Mouse (Mus musculus) heart, postnatal 25 days (tissue): ENCODE data around the gene Ubiad1. TPM values are rescaled to one million over a fixed set of nuclear protein-coding genes. Genes with fewer than 3 reads are reported as not detected.

Experiments used
- DNase-seq: peaks from one replicate; pipeline ENCODE4 v3.0.0; 2022; ENCODE audit warnings: low spot score
- intact Hi-C: fragments of 180-260 bp; cut with DNase I; formaldehyde crosslinking; loops from one replicate; pipeline ENCODE4 v1.15.1; 2025
- total RNA-seq, 2 experiments: library from RNA; stranded (reverse); gene quantifications; 2 replicates each; pipeline ENCODE4 v1.2.3; 2021

Gene Ubiad1
- total RNA-seq, result 10 to 100 TPM; 19.4 to 20.7 TPM

DNA sequence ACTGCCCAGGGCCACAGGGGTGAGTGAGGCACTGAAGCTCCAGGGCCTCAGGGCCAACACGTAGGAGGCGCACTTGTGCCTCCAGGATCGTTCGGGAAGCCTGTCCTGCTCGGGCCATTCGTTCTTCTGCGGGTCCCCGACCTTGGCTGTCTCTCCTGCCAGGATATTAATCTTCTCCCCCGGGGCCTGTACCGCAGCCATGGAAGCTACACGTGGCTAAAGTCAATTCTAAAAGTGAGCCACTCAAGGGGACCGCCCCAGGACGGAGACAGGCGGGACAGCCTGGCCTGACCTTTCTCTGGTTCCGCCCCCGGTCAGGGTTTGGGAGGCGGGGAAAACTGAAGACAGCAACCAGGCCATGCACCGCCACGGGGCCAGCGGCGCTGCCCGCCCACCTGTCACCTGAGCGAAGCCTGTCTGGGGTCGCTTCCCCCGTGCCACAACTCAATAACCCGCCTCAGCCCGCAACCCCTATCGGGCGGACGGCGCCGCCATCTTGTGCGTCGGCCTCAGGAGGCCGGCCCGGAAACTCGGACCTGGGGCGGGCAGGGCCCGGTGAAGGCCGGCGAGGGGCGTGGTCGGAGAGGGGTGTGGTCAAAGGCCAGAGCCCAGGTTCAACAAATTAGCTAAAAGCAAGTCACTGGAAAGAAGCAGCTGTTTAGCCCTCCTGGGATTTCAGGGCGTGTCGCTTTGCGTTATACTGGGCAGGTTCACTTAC, at the start of gene Ubiad1:
Gene Ubiad1 (minus strand): TSS at position 522 of the 718 bp plus-strand sequence.
- intact Hi-C loops, result no loop called here
- DNase-seq, result peak; percentile 75

GRCm38 (mm10) chr4:148491448-148491847, 46.9 kb upstream of the Ubiad1 start:
- intact Hi-C loops, result loop anchor here (5.0 kb wide), 1 partner anchor 116 kb away; no protein-coding TSS in a partner anchor
- DNase-seq, result no peak

GRCm38 (mm10) chr4:148490502-148490901, 45.9 kb upstream of the Ubiad1 start:
- DNase-seq, result no peak
- intact Hi-C loops, result loop anchor here (5.0 kb wide), 1 partner anchor 117 kb away; no protein-coding TSS in a partner anchor

DNA sequence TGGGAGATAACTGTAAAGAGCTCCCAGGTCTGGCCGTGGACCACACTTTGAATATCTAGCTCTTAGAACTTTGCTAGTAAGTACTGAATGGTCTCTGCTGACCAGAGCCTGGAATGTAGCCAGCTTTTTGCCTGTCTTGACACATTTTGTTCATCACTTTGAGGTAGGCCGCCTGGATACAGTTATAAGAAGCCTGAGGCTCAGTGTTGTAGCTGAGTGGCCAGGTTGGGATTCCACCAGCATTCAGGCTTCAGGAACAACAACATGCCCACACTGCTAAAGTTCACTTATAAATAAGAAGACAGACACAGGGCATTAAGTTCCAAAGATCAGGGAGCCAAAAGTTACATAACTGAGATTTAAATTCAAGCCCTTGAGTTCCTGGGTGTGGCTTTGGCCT, 43.3 kb upstream of the Ubiad1 start:
- intact Hi-C loops, result no loop called here
- DNase-seq, result no peak

- intact Hi-C loops, result no loop called here
- no peak for DNase-seq
These were observed 39.9 kb upstream of the Ubiad1 start for GRCm38 (mm10) chr4:148484511-148484910.

- intact Hi-C loops, result no loop called here
- DNase-seq, result no peak
These were observed 37.1 kb upstream of the Ubiad1 start for GRCm38 (mm10) chr4:148481557-148482168.

DNA sequence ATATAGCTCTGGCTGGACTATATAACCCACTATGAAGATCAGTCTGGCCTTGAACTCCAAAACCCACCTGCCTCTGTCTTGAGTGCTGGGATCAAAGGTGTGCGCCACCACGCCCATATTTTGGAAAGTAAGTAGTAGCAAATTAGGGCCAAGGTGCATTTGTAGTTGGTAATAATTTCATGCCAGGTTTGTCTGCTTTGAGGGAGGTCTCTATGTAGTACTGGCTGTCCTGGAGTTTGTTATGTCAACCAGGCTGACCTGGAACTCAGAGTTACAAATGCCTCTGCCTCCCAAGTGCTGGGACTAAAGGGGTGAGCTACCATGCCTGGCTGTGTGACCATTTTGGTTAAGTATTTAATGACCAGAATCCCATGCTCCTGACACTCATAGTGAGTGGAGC, 35.7 kb upstream of the Ubiad1 start:
- no peak for DNase-seq
- intact Hi-C loops, result no loop called here

GRCm38 (mm10) chr4:148473496-148473895, 28.9 kb upstream of the Ubiad1 start:
- DNase-seq, result no peak
- intact Hi-C loops, result no loop called here

- no peak for DNase-seq
- intact Hi-C loops, result no loop called here
These were observed 28.0 kb upstream of the Ubiad1 start for GRCm38 (mm10) chr4:148472436-148473174.

DNA sequence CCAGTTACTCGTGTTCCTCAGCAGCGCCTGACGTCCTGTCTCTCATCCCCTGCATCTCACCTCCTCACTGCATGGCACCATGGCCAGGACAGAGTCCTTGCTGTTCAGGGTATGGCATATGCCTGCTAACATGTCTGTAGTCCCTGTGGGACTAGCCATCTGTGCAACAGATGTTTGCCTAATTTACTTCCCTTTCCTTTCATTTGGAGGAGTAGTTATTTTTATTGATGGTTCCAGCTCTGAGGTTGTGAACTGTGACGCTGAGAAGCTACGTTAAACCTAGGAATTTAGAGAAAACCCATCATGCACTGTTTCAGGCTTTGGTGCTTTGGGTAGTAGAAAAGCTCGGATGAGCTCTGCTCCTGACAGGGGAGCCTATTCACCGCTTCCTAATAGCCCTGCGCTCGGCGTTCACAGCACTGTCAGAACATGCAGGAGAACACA, 26.8 kb upstream of the Ubiad1 start:
- intact Hi-C loops, result no loop called here
- no peak for DNase-seq

DNA sequence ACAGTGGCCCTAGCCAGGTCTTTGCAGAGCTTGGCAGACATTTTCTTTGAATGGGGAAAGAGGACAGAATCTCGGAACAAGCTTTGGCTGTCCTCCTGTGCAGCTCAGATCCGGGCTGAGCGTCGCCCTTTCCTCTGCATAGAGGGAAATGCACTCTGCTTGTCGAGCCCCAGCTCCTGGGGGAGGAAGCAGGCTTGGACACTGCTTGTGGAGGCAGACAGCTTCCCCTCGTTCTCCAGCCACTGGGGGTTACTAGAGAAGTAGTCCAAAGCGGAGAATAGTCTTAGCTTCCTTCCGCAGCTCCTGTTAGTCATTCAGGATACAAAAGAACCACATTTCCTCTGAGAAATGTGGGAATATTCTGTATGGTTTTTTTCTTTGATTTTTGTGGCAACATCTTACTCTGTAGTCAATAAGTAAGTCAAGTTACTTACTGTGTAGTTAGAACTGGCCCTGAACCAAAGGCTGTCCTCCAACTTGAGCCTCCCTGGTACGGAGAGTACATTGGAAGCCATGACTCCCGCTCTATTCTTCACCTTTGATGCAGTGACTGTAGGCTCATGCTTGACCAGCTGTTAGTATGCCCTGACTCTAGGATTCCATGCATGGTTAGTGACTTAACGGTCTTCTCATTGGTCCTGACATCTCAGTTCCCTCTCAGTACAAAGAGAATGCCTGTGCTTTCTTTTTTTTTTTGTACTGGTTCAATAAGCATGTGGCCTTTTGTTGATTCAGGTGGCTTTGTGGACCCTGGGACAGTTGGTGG, 25.1 kb upstream of the Ubiad1 start:
- intact Hi-C loops, result no loop called here
- DNase-seq, result no peak

GRCm38 (mm10) chr4:148468396-148468795, 23.8 kb upstream of the Ubiad1 start:
- intact Hi-C loops, result no loop called here
- DNase-seq, result no peak

DNA sequence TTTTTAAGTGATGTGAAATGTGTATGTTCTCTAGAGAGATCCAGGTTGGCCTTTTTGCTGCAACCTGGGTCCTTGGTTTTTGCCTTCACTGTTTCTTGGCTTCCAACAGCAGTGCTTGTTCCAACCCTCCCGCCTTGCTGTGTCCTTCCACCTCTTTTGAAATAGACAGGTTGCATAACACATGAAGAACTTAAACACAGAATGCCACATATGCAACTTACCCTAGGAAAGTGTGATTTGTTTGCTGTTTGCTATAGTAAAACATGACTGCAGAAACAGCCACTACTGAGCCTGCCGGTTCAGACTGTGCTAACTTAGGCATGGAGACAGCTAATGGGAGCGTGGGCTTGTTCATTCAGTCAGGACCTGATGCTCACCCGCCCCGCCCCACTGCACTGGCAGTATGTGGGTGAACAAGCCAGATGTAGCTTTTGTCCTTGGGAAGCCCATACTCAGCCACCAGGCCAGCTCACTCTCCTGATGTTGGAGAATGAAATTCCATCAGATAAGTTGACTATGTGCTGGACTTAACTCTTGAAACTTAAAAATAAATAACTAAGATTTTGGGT, 22.0 kb upstream of the Ubiad1 start:
- intact Hi-C loops, result no loop called here
- DNase-seq, result no peak

GRCm38 (mm10) chr4:148464869-148465268, 20.3 kb upstream of the Ubiad1 start:
- intact Hi-C loops, result no loop called here
- DNase-seq, result no peak

- intact Hi-C loops, result no loop called here
- DNase-seq, result no peak
These were observed 19.7 kb upstream of the Ubiad1 start for GRCm38 (mm10) chr4:148464301-148464700.

GRCm38 (mm10) chr4:148463208-148463960, 18.8 kb upstream of the Ubiad1 start:
- intact Hi-C loops, result no loop called here
- no peak for DNase-seq

GRCm38 (mm10) chr4:148462717-148463116, 18.1 kb upstream of the Ubiad1 start:
- no peak for DNase-seq
- intact Hi-C loops, result no loop called here

DNA sequence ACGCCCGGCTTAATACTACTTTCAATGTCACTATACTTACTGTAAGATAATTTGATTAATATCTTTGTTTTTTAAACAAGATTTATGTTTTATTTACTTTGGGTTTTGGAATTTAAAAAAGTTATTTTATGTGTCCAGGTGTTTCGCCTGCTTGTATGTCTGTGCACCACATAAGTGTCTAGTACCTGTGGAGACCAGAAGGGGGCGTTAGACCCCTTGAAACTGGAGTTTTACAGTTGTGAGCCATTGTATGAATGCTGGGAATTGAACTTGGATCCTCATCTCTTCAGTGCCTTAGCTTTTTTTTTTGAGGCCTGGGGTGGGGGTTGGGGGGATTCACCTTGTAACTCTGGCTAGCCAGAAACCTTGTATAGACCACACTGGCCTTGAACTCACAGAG, 17.2 kb upstream of the Ubiad1 start:
- DNase-seq, result no peak
- intact Hi-C loops, result no loop called here

- intact Hi-C loops, result no loop called here
- no peak for DNase-seq
These were observed 16.2 kb upstream of the Ubiad1 start for GRCm38 (mm10) chr4:148460656-148461284.
